Mouse (Mus musculus) heart, embryonic 10.5 days (tissue): ENCODE results near the gene H2-M5. TPM values are rescaled to one million over a fixed set of nuclear protein-coding genes. Genes with fewer than 3 reads are reported as not detected.

Experiments
- polyA plus RNA-seq: library from polyadenylated mRNA; unstranded; fragments of >200 nt; fragmentation: Nextera tagmentation; extraction: Ambion mirVana; gene quantifications from 2 replicates; pipeline ENCODE4 v1.2.1, GENCODE M21; 2016

H2-M5 gene
- polyA plus RNA-seq, 1 experiment from 2014 or later, result 0.39 TPM

Other genes with a start within 250 kb of the H2-M5 start
- not detected in 2 replicates for gene H2-M10.5, start 216.6 kb downstream of the H2-M5 start, polyA plus RNA-seq
- not detected in 2 replicates for gene H2-M10.6, start 177.4 kb downstream of the H2-M5 start, polyA plus RNA-seq
- 27.1 and 30.4 TPM in 2 replicates for gene Trim26, start 152.4 kb downstream of the H2-M5 start, polyA plus RNA-seq
- 0.20 TPM in 1 of 2 replicates, not detected in the other for gene Trim15, start 122.3 kb downstream of the H2-M5 start, polyA plus RNA-seq
- gene Trim10, start 120.0 kb downstream of the H2-M5 start, polyA plus RNA-seq, result 18.6 and 21.5 TPM in 2 replicates
- gene Trim40, start 99.4 kb downstream of the H2-M5 start, polyA plus RNA-seq, result not detected in 2 replicates
- gene Trim31, start 91.4 kb downstream of the H2-M5 start, polyA plus RNA-seq, result not detected in 2 replicates
- gene Rnf39, start 46.6 kb downstream of the H2-M5 start, polyA plus RNA-seq, result not detected in 2 replicates
- gene Ppp1r11, start 37.8 kb downstream of the H2-M5 start, polyA plus RNA-seq, result 98.8 and 121 TPM in 2 replicates
- 45.2 and 55.4 TPM in 2 replicates for gene Znrd1, start 31.0 kb downstream of the H2-M5 start, polyA plus RNA-seq
- 7.7 and 10.3 TPM in 2 replicates for gene Znrd1as, start 30.9 kb downstream of the H2-M5 start, polyA plus RNA-seq
- gene 2410137M14Rik, start 8.3 kb downstream of the H2-M5 start, polyA plus RNA-seq, result 0.19 and 0.32 TPM in 2 replicates
- 65.9 and 84.5 TPM in 2 replicates for gene Zfp57, start 11.6 kb upstream of the H2-M5 start, polyA plus RNA-seq
- gene Mog, start 33.9 kb upstream of the H2-M5 start, polyA plus RNA-seq, result 0.10 and 0.14 TPM in 2 replicates
- 5.8 and 9.6 TPM in 2 replicates for gene Gabbr1, start 56.4 kb upstream of the H2-M5 start, polyA plus RNA-seq
- gene Olfr90, start 99.0 kb upstream of the H2-M5 start, polyA plus RNA-seq, result not detected in 2 replicates
- gene Olfr91, start 108.7 kb upstream of the H2-M5 start, polyA plus RNA-seq, result 0.15 TPM in 1 of 2 replicates, not detected in the other
- gene Olfr92, start 130.6 kb upstream of the H2-M5 start, polyA plus RNA-seq, result not detected in 2 replicates
- not detected in 2 replicates for gene Olfr93, start 172.0 kb upstream of the H2-M5 start, polyA plus RNA-seq
- gene Ubd, start 204.4 kb upstream of the H2-M5 start, polyA plus RNA-seq, result not detected in 2 replicates
- not detected in 2 replicates for gene Olfr94, start 211.5 kb upstream of the H2-M5 start, polyA plus RNA-seq
- gene Olfr95, start 223.6 kb upstream of the H2-M5 start, polyA plus RNA-seq, result not detected in 2 replicates
- gene Olfr96, start 230.6 kb upstream of the H2-M5 start, polyA plus RNA-seq, result not detected in 2 replicates
- gene Olfr97, start 247.8 kb upstream of the H2-M5 start, polyA plus RNA-seq, result not detected in 2 replicates